Mouse (Mus musculus) E14TG2a.4 (cell line): ENCODE data around the gene Mrpl18.

ENCODE experiments used
- CTCF ChIP-seq: conservative IDR thresholded peaks from 2 replicates; pipeline ENCODE4 v1.5.1; 2014; ENCODE audit warnings: low read length
- NANOG ChIP-seq: IDR thresholded peaks from 2 replicates; pipeline ENCODE4 v1.6.1; 2014; ENCODE audit warnings: borderline replicate concordance, low read length, mixed read lengths
- POU5F1 ChIP-seq: IDR thresholded peaks from 2 replicates; pipeline ENCODE4 v1.6.1; 2014; ENCODE audit warnings: low read length, borderline replicate concordance

DNA sequence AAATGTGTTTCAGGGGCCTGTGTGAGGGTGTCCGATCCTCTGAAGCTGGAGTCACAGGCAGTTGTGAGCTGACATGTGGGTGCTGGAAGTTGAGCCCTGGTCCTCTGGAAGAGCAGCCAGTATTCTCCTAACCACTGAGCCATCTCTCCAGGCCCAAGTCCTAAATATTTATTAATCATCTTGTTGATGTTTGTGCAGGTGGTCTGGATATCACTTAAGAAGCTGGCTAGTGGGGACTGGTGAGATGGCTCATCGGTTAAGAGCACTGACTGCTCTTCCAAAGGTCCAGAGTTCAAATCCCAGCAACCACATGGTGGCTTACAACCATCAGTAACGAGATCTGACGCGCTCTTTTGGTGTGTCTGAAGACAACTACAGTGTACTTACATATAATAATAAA is 33.5 kb upstream of the Mrpl18 start:
- no peak for TF ChIP-seq CTCF
- no peak for TF ChIP-seq NANOG
- no peak for TF ChIP-seq POU5F1
